Mouse (Mus musculus) heart, embryonic 11.5 days (tissue): ENCODE results near the gene Herpud1. TPM values are rescaled to one million over a fixed set of nuclear protein-coding genes. Genes with fewer than 3 reads are reported as not detected.
"Not testable (repeated sequence)": the region's sequence is repeated elsewhere in the genome, so short reads cannot be mapped to it uniquely, and the experiment has no call there.

Experiments used
- ATAC-seq: fragments of 200-750 bp; cut with Nextera tagmentation; replicated peaks from 2 replicates; pipeline ENCODE4 v1.8.0; 2017; ENCODE audit warnings: moderate library complexity; ENCODE audit not compliant: insufficient number of reproducible peaks, low FRiP score, low TSS enrichment
- H3K27ac ChIP-seq: fragments of 300-500 bp; sonication (generic); 2 replicates; pipeline ENCODE4 v1.5.1; 2014; ENCODE audit warnings: mild to moderate bottlenecking, low read depth, low read length
- H3K27me3 ChIP-seq: fragments of 300-500 bp; sonication (generic); 2 replicates; pipeline ENCODE4 v1.6.1; 2014; ENCODE audit warnings: mild to moderate bottlenecking, low read length, mixed read lengths; ENCODE audit not compliant: control insufficient read depth, insufficient read depth
- H3K36me3 ChIP-seq: fragments of 300-500 bp; sonication (generic); 2 replicates; pipeline ENCODE4 v1.6.1; 2014; ENCODE audit warnings: mild to moderate bottlenecking, low read length, moderate library complexity, mixed read lengths; ENCODE audit not compliant: control insufficient read depth, insufficient read depth
- H3K4me1 ChIP-seq: fragments of 300-500 bp; sonication (generic); 2 replicates; pipeline ENCODE4 v1.6.1; 2014; ENCODE audit warnings: low read length; ENCODE audit not compliant: control insufficient read depth, insufficient read depth
- H3K4me2 ChIP-seq: fragments of 300-500 bp; sonication (generic); 2 replicates; pipeline ENCODE4 v1.6.1; 2014; ENCODE audit warnings: mild to moderate bottlenecking, moderate library complexity
- H3K4me3 ChIP-seq: fragments of 300-500 bp; sonication (generic); 2 replicates; pipeline ENCODE4 v1.5.1; 2014; ENCODE audit warnings: low read depth, low read length
- H3K9ac ChIP-seq: fragments of 300-500 bp; sonication (generic); 2 replicates; pipeline ENCODE4 v1.6.1; 2014; ENCODE audit warnings: mild to moderate bottlenecking, low read depth, low read length, moderate library complexity
- H3K9me3 ChIP-seq: fragments of 300-500 bp; sonication (generic); replicated peaks from 2 replicates; pipeline ENCODE4 v1.6.1; 2016; ENCODE audit warnings: low read length; ENCODE audit not compliant: control insufficient read depth
- WGBS: fragments of 180-500 bp; shearing (Covaris S2); extraction: QIAGEN DNeasy Blood & Tissue Kit; methylation state at CpG from one replicate; pipeline ENCODE4 v1.1.7; 2014; ENCODE audit not compliant: insufficient replicate concordance; 5-methylcytosine and 5-hydroxymethylcytosine counted together
- polyA plus RNA-seq: library from polyadenylated mRNA; unstranded; fragments of >200 nt; fragmentation: Nextera tagmentation; extraction: Ambion mirVana; gene quantifications from 2 replicates; pipeline ENCODE4 v1.2.1, GENCODE M21; 2014

The Herpud1 gene
- polyA plus RNA-seq, 1 experiment from 2014 or later: 80.5 TPM

DNA sequence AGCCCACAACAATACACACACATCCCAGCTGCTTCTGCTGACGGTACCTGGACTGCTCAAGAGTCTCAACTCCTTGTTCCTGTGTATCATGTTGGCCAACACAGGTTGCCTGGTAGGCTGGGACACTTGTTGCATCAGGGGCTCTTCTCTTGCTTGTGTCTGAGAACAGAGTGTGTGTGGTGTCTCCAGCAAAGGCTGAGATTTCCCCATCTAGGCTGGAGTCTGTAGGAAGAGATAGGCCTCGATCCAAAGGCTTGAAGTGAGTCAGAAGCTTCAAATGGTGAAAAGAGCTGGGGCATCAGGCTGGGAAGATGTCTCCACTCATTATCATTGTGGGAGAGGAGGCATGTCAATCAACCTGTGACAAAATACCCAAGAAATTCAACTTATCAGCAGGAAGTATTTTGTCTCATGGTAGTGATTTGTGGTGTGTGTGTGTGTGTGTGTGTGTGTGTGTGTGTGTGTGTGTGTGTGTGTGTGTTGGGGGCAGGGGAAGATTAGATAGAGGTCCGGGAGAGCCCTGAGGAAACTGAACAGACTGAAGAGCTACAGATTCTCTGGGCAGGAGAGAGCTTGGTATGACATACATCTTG, 13.2 kb downstream of the Herpud1 start:
- Histone ChIP-seq H3K4me2 (no peak overlapping the region), H3K9ac (no peak overlapping the region), H3K4me3 (no peak overlapping the region), H3K9me3 (no peaks in the 10 kb centered on the region), H3K27me3 (no peaks in the 10 kb centered on the region), H3K4me1 (no peaks in the 10 kb centered on the region), H3K36me3 (peaks cover 13% of the 10 kb centered on the region), H3K27ac (no peak overlapping the region)
- 60% methylated on average over 3 of the region's 3 CpGs for WGBS
- no peak for ATAC-seq

DNA sequence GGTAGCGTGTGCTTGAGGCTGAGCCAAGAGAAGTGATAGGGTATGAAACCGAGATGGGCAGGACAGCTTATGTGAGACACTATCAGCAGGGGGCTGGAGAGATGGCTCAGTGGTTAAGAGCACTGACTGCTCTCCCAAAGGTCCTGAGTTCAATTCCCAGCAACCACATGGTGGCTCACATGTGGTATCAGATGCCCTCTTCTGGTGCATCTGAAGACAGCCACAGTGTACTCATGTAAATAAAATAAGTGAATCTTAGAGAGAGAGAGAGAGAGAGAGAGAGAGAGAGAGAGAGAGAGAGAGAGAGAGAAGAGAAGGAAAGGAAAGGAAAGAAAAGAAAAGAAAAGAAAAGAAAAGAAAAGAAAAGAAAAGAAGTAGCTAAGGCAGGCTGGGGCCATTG, 13.7 kb downstream of the Herpud1 start:
- H3K4me1 ChIP-seq, H3K36me3 ChIP-seq, H3K27me3 ChIP-seq, H3K9ac ChIP-seq, H3K9me3 ChIP-seq, ATAC-seq, H3K27ac ChIP-seq, H3K4me3 ChIP-seq, H3K4me2 ChIP-seq: not testable (repeated sequence)
- 66% methylated on average over 2 of the region's 2 CpGs for WGBS

DNA sequence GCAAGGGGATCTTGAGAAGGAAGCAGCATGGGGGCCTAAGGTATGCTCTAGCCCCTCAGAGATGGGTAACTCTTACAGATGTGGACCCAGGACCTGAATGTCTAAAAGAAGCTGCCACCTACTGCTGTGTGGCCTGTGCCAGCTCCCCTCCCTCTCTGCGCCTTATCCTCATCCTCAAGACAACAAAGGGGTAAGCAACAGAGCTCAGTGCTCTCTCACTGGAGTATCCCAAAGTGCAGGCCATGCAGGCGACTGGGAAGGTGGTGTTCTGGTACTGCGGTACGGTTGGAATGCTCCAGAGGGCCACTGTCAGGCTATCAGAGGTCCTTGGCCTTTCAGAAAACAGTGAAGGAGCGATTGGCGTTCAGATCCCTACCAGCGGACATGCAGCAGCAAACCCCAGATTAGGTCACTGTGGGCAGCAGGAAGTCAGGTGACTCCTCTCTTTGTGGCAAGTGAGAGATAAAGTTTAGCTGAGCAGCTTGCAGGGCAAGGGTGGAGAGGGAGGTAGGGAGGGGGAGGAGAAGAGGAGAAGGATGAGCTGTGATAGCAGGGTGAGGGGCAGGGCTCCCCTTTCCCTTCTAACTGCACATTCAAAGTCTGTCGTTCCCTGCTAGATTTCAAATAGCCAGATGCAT, 22.3 kb downstream of the Herpud1 start:
- peaks cover 9% of the 10 kb centered on the region for H3K4me1 ChIP-seq
- 21% methylated on average over 8 of the region's 8 CpGs for WGBS
- H3K9ac ChIP-seq: no peak overlapping the region
- no peak overlapping the region for H3K4me2 ChIP-seq
- no peak for ATAC-seq
- no peaks in the 10 kb centered on the region; the same call in 1 of the 2 replicates for H3K27me3 ChIP-seq
- no peak overlapping the region for H3K27ac ChIP-seq
- no peaks in the 10 kb centered on the region for H3K9me3 ChIP-seq
- H3K36me3 ChIP-seq: no peaks in the 10 kb centered on the region
- no peak overlapping the region for H3K4me3 ChIP-seq

DNA sequence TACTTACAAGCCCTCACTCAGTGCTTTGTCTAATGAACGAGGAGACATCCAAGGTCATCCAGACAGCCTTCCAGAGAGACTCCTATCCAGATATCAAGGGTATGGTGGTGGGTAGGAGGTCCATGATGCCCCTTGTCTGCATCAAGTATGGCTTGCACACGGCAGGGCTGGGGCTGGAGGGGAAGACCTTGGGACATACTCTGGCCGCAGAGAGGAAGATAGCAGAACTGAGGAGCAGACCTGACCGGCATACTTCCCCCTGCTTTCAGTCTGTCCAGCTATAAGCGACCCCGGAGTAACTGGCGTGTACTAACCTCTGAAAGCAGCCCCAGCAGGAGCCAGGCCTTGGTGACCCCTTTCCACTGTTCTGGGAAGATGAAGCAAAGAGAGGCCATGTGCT, 23.3 kb downstream of the Herpud1 start:
- no peaks in the 10 kb centered on the region for H3K9me3 ChIP-seq
- ATAC-seq: no peak
- no peak overlapping the region for H3K27ac ChIP-seq
- no peaks in the 10 kb centered on the region for H3K36me3 ChIP-seq
- peaks cover 9% of the 10 kb centered on the region for H3K4me1 ChIP-seq
- WGBS: 82% methylated on average over 7 of the region's 7 CpGs
- no peak overlapping the region for H3K9ac ChIP-seq
- no peak overlapping the region for H3K4me3 ChIP-seq
- H3K27me3 ChIP-seq: no peaks in the 10 kb centered on the region; the same call in 1 of the 2 replicates
- no peak overlapping the region for H3K4me2 ChIP-seq

DNA sequence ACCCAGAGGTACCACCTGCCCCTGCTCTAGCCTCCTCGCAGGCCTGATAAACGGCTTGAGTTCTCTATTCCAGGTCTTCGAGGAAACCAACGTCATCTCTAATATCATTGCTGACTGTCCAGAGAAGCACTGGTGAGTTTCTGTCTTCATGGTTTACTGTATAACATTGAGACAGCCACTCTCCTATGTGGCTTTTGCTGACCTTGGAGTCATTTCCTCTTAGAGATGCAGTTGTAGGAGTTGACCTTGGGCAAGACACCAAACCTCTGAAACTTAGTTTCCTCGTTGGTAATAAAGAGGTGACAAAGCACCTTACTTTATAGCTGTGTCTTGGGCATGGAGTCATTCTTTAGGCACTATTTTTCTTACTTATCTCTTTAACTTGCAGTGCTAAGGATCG, 26.3 kb downstream of the Herpud1 start:
- no peak overlapping the region for H3K9ac ChIP-seq
- H3K36me3 ChIP-seq: no peaks in the 10 kb centered on the region
- H3K27me3 ChIP-seq: no peaks in the 10 kb centered on the region; the same call in 1 of the 2 replicates
- WGBS: 79% methylated on average over 6 of the region's 6 CpGs
- no peak overlapping the region for H3K4me3 ChIP-seq
- H3K27ac ChIP-seq: no peak overlapping the region
- no peaks in the 10 kb centered on the region for H3K9me3 ChIP-seq
- peaks cover 9% of the 10 kb centered on the region for H3K4me1 ChIP-seq
- no peak overlapping the region for H3K4me2 ChIP-seq
- ATAC-seq: no peak

DNA sequence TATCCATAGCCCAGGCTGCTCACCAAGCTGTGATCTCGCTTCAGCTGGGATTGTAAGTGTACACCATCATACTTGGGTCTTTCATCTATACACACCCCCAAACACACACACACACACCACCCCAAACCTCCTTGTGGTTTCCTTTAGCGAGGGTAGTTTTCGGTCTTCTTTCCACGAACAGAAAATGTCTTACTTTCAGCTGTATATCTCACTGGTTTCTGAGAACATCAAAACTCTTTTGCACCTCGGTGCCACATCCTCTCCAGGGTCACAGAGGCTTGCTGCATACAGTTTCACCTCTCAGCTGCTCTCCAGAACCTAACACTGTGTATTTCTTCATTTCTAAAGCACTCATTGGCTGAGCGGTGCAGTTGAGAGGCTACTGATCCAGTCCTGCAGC, 27.3 kb downstream of the Herpud1 start:
- Histone ChIP-seq H3K4me2 (no peak overlapping the region), H3K27me3 (no peaks in the 10 kb centered on the region; the same call in 1 of the 2 replicates), H3K4me1 (peaks cover 4% of the 10 kb centered on the region), H3K27ac (no peak overlapping the region), H3K36me3 (no peaks in the 10 kb centered on the region), H3K4me3 (no peak overlapping the region), H3K9me3 (no peaks in the 10 kb centered on the region), H3K9ac (no peak overlapping the region)
- 73% methylated on average over 6 of the region's 6 CpGs for WGBS
- ATAC-seq: no peak

DNA sequence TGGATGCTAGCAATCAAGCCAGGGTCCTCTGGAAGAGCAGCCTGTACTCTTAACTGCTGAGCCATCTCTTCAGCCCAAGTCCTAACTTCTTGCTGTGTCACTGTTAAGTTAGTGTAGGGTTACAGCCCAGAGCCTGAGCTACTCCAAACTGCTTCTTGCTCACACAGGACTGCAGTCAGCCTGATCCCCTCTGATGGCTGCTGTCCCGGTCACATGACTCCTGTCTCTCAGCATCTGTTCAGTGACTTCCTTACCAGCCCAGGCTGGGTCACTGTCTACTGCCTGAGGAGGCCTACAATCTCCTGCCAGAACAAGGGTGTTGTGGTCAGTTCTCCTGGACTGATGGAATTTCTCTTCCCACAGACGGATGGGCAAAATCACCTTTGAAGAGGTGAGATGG, 29.0 kb downstream of the Herpud1 start:
- Histone ChIP-seq H3K9me3 (no peaks in the 10 kb centered on the region), H3K27ac (no peak overlapping the region), H3K36me3 (no peaks in the 10 kb centered on the region), H3K9ac (no peak overlapping the region), H3K4me2 (no peak overlapping the region), H3K4me3 (no peak overlapping the region), H3K27me3 (no peaks in the 10 kb centered on the region; the same call in 1 of the 2 replicates), H3K4me1 (no peaks in the 10 kb centered on the region)
- no peak for ATAC-seq
- WGBS: 49% methylated on average over 2 of the region's 2 CpGs

DNA sequence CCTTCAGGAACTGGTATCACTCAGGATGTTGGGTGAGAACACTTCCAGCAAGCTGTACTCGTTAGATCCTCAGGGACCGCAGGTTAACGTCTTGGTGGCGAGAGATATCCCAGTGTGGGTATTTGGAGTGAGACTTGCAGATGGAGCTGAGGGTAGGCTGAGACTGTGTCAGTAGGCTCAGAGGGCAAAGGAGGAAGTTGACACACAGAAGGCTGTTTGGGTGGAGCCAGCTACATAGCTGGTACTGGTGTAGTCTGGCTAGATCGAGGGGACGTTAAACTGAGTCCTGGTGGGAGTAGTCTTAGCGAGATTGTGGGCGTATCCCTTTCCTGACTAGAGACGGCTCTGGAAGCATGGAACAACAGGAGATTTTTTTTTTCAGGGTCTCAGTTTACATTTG, 31.8 kb downstream of the Herpud1 start:
- Histone ChIP-seq H3K36me3 (no peaks in the 10 kb centered on the region), H3K4me1 (no peaks in the 10 kb centered on the region), H3K27me3 (no peaks in the 10 kb centered on the region), H3K27ac (no peak overlapping the region), H3K4me3 (no peak overlapping the region), H3K9me3 (no peaks in the 10 kb centered on the region), H3K4me2 (no peak overlapping the region), H3K9ac (no peak overlapping the region)
- no peak for ATAC-seq
- WGBS: 68% methylated on average over 9 of the region's 9 CpGs

DNA sequence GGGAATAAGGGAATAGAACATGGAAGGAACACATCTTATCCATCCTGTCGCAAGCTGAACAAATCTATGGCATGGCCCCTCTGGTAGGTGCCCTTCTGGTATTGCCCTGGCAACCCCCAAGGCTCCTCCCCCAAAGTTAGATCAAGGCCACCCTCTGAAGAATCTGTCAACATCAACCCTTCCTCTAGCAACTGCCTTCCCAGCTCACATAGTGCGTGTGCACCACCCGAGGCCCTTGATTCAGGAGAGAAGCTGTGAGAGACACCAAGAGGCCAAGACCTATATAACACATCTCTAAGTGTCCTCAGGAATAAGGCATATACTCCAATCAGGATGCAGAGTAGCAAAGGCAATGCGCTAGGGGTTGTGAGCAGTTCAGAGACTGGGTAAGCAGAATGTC, 36.0 kb downstream of the Herpud1 start:
- Histone ChIP-seq H3K9me3 (no peaks in the 10 kb centered on the region), H3K9ac (no peak overlapping the region), H3K4me1 (no peaks in the 10 kb centered on the region), H3K27ac (no peak overlapping the region), H3K36me3 (no peaks in the 10 kb centered on the region), H3K4me2 (no peak overlapping the region), H3K27me3 (no peaks in the 10 kb centered on the region), H3K4me3 (no peak overlapping the region)
- no peak for ATAC-seq
- 85% methylated on average over 4 of the region's 4 CpGs for WGBS
